Mouse (Mus musculus) G1E (cell line): ENCODE data around the gene Prkar1b.

Experiments used
- CTCF ChIP-seq: IDR thresholded peaks from 2 replicates; pipeline ENCODE4 v1.5.1; 2012; ENCODE audit warnings: low read depth, low read length, inconsistent platforms, mixed read lengths
- GATA1 ChIP-seq: IDR thresholded peaks from 2 replicates; pipeline ENCODE4 v1.6.1; 2012; ENCODE audit warnings: borderline replicate concordance, low read length, inconsistent platforms, mixed read lengths
- GATA2 ChIP-seq: IDR thresholded peaks from 2 replicates; pipeline ENCODE4 v1.6.1; 2012; ENCODE audit warnings: low read depth, low read length, inconsistent platforms, borderline replicate concordance
- TAL1 ChIP-seq: conservative IDR thresholded peaks from 2 replicates; pipeline ENCODE4 v1.6.1; 2012; ENCODE audit warnings: low read depth, low read length, inconsistent platforms, mixed read lengths

DNA sequence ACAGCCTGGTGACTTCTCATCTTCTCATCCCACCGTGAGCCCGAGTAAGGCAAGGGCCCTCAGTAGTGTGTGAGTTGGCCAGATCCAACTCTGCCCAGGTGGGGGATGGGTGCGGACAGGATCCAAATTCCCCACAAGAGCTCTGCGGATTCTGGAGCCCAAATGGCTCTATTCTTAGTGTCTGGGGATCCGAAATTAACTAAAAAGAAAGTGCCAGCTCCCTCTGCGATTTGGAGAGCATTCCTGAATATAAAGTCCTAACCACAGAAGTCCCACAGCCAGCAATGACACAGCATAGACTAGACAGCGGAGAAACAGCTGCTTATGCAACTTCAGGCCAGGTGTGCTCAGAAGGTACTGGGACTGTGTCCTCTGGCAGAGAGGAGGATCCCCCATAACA, 100.4 kb downstream of the Prkar1b start:
- TF ChIP-seq TAL1, result no peak
- TF ChIP-seq CTCF, result no peak
- no peak for TF ChIP-seq GATA1
- TF ChIP-seq GATA2, result no peak
